Mouse (Mus musculus) left cerebral cortex, postnatal 25 days (tissue): ENCODE measurements around the gene Gm17657. TPM values are rescaled to one million over a fixed set of nuclear protein-coding genes. Genes with fewer than 3 reads are reported as not detected.
A peak's percentile ranks its signal among the peaks of the same experiment; 100 is the strongest.
"Not testable (repeated sequence)": the region's sequence is repeated elsewhere in the genome, so short reads cannot be mapped to it uniquely, and the experiment has no call there.

ENCODE experiments used
- DNase-seq, 2 experiments: peaks; one replicate each; pipeline ENCODE4 v3.0.0; 2022; ENCODE audit warnings: low spot score in 2 of 2, mixed read lengths in 1 of 2
- intact Hi-C: fragments of 180-260 bp; cut with DNase I; formaldehyde crosslinking; loops from one replicate; pipeline ENCODE4 v1.15.1; 2025
- total RNA-seq, 2 experiments: library from RNA; stranded (reverse); gene quantifications; 2 replicates each; pipeline ENCODE4 v1.2.3; 2021

Gene Gm17657
- total RNA-seq, 2 experiments from 2014 or later: not detected

DNA sequence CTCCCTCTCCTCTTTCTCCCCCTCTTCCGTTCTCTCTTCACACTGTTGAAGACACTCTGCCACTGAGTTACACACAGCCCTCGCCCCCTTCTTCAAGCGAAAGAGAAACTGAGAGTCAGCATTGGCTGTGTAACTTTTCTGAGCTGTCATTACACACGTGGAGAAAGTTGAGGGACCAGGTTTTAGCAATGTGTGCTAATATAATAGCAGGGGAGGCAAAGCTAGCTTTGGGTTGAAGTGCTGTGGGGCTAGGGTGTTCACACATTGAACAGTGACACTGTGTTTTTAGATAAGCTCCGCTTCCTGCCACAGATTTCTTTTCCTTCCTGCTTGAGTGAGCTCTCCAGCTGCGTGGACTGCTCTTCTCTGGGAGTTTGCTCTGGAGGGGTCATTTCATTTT, 1.6 kb upstream of the Gm17657 start:
- intact Hi-C loops: no loop called here
- DNase-seq: no peak

DNA sequence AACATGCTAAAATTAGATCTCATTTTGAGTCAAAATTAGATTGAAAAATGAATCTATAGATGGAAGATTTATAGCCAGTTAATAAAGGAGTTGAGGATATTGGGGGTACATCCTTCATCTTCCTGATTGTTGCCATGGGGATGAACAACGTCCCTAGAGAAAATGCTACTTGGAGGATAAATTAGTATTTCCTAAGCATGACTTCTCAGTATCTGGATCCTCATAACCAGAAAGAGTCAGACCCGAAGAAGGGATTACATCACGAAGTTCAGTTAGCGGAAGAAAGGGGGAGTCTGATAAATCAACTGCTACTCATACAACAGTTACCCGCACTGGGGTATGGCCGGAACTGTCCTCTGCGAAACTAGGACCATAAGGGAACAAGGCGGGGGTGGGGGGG, 444 bp downstream of the Gm17657 start:
- intact Hi-C loops: no loop called here
- no peak for DNase-seq

DNA sequence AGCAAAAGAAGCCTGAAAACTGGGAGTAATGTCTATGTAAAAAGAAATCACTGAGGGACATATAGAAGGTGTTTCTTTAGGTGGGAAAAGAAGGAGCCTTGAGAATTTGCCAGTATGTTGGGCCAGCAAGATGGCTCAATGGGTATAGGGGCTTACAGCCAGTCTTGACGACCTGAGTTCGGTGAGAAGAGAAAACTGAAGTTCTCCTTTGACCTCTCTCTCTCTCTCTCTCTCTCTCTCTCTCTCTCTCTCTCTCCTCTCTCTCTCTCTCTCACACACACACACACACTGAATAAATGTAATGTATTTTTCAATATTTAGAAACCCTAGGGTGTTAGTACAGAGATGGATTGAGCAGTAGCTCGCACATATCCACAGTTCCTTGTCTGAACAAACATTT, 944 bp downstream of the Gm17657 start:
- no peak for DNase-seq
- intact Hi-C loops: no loop called here

DNA sequence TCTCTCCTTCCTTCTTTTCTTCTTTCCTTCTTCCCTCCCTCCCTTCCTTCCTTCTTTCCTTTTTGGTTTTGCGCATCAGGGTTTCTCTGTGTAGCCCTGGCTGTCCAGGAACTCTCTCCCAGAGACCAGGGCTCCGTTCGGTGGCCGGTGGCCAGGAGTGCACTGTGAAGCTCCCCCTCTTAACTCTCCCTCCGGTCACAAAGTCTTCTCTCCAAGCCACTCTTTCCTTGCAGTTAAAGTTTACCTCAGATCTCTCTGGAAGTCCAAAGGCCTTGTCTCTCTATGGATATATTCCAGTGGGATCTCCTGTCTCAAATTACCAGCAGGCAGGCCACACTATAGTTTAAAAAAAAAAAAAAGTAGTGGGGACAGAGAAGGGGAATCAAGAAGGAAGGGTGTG, 4.2 kb downstream of the Gm17657 start:
- intact Hi-C loops: no loop called here
- no peak for DNase-seq

DNA sequence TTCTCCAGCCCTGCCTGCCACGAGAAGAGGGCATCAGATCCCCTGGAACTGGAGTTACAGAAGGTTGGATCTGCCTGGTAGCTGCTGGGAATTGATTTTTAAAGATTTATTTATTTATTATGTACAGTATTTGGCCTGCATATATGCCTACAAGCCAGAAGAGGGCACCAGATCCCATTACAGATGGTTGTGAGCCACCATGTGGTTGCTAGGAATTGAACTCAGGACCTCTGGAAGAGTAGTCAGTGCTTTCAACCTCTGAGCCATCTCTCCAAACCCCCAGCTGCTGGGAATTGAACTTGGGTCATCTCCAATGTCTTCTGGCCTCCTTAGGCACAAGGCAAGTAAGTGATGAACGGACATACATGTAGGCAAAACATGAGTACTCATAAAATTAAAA, 5.4 kb downstream of the Gm17657 start:
- intact Hi-C loops: no loop called here
- DNase-seq: no peak

DNA sequence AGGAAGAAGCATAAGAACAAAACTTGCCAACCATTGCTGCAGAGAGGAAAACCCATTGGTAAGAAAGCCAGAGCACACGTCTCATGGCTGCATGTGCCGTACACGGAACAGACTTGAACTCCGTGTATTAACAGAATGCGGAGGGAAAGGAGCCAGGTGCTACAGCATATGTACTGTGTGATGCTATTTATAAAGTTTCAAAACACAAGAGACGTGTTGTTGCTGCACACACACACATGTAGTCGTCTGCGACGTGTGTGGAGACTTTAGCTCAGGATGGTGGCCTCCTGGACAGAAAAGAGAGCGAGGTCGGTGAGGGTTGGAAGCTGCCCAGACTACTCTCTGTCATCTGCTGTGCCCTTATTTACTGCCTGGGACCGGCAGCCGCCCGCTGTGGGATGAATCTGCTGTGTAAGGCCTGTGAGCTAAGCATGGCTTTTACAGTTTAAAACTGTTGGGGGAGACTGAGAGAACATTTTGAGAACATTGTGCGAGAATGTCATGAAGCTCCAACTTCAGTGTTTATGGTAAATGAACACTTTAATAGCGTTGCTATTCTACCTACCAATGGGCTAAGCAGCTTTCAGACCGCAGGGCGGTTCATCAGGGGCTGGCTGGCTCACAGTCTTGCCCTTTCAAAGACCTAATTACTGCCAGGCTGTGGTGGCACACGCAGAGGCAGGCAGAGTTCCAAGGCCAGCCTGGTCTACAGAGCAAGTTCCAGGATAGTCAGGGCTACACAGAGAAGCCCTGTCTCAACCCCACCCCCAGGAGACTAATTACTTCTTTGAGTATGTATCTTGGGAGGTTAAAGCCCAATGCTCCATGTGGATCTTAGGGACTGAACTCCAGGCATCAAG, 6.4 kb downstream of the Gm17657 start:
- DNase-seq: no peak
- intact Hi-C loops: no loop called here

DNA sequence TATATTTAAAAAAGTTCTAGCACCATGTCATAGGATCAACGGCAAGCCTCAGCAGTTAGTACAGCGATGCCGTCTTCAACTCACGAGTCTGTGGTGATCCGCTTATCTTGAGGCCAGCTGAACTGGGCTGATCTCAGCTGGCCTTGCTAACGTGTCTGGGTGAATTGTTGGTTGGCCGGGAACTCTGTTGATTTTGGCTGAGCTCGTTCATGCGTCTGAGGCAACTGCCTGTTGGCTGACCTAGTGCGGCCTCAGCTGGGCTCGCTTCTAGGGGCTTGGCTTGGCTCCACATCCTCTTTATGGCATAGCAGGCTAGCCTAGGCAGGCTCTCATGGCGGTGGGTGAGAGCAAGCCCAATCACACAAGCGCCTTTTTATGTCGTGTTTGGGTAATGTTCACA, 8.0 kb downstream of the Gm17657 start:
- intact Hi-C loops: no loop called here

DNA sequence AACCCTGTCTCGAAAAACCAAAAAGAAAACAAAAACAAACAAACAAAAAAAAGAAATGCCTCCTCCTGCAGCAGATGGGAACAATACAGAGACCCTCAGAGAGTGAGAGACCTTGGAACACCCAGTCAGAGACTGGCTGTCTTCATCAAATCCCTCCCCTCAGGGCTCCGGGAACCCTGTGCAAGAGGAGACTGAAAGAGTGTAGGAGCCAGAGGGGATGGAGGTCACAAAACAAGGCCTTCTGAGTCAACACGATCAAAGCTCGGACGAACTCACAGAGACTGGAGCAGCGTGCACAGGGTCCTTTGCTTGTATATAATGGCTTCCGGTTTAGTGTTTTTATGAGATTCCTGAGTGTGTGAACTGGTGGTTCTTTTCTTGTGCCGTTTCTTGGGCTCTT, 9.0 kb downstream of the Gm17657 start:
- DNase-seq: no peak
- intact Hi-C loops: no loop called here

More for the DNA sequence above, 8.0 kb downstream of the Gm17657 start:
- DNase-seq: no peak

DNA sequence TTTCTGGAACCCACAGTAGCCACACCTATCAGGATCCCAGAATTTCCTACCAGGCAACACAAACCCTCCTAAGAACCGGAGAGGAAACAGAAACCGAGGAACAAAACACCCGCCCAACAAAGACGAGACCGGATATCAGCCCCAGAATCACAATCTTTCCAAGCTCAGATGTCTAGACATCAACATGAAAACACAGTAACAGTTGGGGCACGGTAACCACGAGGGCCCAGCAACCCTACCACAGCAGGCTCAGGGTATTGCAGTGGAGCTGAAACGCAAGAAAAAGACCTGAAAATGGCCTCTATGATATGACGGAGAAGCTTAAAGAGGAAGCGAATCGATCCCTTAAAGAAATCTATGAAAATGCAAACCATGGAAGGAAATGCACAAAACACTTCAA, 15.6 kb downstream of the Gm17657 start:
- DNase-seq: no peak
- intact Hi-C loops: no loop called here

DNA sequence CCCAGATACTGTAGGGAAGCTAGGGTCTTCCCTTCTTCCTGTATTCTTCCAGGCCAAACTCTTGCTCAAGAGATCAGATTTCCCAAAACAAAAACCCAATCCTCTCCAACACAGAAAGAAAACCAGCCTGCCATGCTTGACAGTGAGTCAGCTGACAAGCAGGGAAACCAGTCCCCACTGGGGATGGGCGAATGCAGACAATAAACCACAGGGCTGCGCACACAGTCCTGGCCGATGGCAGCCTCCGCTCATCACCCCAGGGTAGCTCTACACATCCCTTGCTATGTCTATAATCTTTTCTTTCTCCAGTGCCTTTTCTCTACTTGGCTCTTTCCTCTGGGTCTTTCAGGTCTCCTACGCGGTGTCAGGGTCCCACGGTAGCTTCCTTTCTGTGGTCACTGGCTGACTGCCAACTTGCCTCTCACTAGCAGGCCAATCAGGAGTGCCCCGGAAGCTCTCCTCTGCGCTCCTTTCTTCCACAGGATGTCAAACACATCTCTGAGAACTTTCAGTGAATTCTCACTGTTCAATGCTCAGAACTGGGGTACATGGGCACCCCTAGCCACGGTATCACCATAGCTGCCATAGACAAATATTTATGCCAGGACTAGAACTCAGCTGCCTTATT, 17.6 kb downstream of the Gm17657 start:
- intact Hi-C loops: no loop called here
- DNase-seq: no peak

DNA sequence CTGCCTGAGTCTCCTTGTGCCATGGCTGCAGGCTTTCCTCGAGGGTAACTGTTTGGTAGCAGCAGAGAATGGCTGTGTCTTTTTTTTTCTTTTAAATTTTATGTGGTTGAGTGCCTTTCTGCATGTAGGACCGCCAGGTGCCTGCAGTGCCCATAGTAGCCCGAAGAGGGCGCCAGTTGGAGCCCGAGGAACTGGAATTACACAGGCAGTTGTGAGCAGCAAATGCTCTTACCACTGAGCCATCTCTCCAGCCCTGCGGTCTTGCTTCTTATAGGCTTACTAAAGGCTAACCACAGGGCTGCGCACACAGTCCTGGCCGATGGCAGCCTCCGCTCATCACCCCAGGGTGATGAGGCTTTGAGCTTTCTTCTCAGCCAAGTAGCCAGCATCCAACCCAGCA, 18.2 kb downstream of the Gm17657 start:
- intact Hi-C loops: no loop called here
- no peak for DNase-seq

DNA sequence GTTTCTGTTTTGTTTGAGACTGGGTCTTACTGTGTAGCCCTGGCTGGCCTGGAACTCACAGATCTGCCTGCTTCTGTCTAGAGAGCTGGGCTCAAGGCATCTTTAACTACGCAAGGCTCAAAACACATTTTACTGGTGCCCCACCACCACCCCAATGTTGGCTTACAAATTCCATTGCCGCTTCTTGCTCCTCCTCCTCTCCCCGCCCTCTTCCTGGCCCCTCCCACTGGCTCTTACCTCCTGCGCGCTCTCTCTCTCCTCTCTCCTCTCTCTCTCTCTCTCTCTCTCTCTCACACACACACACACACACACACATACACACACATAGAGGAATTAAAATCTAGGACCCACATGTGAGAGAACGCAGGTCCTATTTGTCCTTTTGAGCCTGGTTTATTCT, 18.9 kb downstream of the Gm17657 start:
- intact Hi-C loops: no loop called here
- no peak for DNase-seq

DNA sequence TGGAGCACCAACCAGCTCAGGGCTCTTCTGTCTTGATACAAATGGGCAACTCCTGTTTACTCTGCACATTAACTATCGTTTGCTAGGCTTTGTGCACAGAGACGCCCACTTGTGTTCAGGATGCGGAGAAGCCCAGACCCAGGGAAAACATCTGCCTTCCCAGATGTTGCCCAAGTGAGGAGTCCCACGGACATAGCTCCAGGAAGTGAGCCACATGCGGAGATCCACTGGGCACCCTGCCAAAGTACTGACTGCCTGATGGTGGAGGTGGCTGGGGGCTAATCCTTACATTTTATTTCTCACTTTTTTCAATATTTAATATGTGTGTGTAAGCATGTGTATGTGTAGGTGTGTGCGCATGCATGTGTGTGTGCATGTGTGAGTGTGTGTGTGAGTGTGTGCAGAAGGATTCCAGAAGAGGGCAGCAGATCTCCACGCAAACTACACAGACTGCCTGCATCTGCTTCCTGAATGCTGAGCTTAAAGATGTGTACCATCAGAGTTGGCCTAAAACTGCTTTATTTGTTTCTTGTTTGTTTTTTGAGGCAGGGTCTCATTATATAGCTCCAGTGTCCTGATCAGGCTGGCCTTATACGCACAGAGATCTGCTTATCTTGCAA, 20.8 kb downstream of the Gm17657 start:
- intact Hi-C loops: no loop called here
- no peak for DNase-seq

DNA sequence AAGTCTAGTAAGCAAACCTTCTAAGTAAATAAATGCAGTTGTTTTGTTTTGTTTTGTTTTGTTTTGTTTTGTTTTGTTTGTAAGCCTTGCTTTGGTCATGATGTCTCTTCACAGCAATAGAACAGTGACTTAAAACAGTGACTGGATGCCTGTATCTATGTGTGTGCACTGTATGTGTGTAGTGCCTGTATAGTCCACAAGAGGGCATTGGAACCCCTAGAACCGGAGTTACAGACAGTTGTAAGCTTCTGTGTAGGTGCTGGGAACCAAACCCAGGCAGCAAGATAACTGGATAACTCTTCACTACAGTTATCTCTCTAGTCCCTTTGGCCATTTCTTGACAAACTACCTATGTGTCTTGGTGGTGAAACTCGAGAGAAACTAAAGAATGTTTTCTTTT, 23.8 kb downstream of the Gm17657 start:
- intact Hi-C loops: no loop called here
- DNase-seq: no peak

DNA sequence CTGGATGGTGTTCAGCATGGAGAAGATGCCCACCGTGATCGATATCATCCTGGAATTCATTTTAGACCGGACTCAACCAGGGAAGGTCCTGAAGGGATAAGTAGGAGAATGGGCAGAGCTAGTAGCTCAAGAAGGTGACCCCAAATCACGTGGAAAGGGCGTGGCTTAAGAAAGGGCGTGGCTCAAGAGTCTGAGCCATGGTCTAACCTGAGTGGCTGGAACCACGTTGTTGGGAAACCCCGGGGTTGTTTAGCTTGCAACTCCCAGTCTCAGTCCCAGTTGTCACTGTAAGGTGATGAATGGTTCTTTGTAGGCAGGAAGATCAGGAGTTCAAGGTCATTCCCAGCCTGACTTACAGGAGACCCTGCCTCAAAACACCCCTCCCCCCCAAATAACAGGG, 29.7 kb downstream of the Gm17657 start:
- DNase-seq: no peak
- intact Hi-C loops: no loop called here

DNA sequence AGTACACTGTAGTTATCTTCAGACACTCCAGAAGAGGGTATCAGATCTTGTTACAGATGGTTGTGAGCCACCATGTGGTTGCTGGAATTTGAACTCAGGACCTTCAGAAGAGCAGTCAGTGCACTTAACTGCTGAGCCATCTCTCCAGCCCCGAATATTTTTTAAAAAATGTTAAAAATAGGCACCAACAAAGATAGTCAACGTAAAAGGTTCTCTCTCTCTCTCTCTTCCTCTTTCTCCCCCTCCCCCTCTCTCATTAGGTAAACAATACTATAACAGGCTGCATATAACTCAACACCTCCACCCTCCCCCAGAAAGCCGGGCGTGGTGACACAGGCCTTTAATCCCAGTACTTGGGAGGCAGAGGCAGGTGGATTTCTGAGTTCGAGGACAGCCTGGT, 30.8 kb downstream of the Gm17657 start:
- intact Hi-C loops, DNase-seq: not testable (repeated sequence)

DNA sequence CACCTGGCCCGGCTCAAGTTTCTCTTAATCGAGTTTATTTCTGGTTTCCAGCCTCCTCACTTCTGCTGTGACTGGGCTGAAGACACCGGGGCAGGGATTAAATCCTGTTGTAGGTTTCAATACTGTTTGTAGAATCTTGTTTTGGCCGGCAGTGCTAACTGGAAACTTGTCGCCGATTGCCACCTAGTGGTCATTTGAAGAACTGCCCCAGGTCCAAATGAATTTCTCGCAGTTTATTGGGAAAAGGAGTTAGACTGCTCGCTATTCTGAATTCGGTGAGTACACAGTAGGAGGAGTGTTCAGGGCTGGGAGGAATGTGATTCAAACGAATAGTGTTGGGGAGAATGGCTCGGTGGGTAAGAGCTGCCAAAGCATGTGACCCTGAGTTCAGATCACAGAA, 35.0 kb downstream of the Gm17657 start:
- peak; percentile 87 to 90 for DNase-seq
- intact Hi-C loops: loop anchor here (1.0 to 2.0 kb wide), 3 partner anchors 117 to 252 kb away; no protein-coding TSS in a partner anchor

DNA sequence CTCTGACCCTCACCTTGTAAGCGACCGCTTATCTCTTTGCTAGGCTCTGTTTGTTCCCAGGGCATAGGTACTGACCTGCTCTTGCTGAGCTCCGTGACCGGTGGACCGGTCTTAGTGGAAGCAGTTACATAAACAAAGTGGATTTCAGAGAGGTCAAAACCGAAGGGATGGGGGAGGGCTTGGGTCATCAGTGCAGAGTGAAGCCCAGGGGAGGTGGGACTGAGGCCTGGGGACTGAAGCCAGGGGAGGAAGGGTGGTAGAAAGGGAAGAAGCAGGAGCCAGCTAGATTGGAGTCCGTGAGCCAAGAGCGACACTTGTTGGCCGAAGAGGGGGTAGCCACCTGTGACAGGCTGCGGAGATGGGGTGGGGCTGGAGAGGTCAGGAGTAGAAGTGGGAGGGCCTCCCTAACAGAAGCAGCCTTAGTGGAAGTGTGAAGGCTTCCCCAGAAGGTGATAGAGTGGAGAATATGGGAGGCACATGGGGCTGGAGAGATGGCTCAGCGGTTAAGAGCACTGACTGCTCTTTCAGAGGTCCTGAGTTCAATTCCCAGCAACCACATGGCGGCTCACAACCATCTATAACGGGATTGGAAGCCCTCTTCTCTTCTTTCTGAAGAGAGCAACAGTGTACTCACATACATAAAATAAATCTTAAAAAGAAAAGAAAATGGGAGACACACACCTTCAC, 36.3 kb downstream of the Gm17657 start:
- peak in 1 of 2 experiments; percentile 17 for DNase-seq
- intact Hi-C loops: no loop called here

DNA sequence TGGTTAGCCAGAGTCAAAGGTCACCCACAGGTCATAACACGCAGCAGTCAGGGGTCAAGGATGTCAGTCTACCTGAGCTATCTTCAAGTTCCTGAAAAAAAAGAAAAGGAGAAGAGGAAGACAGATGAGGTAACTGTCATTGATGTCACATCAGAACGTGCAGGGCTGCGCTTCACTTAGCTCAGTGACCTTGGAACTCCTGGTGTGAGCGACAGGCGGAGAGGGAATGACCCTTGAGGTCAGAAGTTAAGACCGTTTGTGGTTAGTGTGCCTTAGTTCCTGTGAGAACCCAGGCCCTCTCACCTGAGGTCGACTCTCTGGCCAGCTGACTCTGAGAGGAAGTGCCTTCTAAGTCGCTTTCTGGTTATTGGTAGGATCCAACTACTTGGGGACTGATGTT, 38.7 kb downstream of the Gm17657 start:
- intact Hi-C loops: no loop called here
- DNase-seq: no peak

DNA sequence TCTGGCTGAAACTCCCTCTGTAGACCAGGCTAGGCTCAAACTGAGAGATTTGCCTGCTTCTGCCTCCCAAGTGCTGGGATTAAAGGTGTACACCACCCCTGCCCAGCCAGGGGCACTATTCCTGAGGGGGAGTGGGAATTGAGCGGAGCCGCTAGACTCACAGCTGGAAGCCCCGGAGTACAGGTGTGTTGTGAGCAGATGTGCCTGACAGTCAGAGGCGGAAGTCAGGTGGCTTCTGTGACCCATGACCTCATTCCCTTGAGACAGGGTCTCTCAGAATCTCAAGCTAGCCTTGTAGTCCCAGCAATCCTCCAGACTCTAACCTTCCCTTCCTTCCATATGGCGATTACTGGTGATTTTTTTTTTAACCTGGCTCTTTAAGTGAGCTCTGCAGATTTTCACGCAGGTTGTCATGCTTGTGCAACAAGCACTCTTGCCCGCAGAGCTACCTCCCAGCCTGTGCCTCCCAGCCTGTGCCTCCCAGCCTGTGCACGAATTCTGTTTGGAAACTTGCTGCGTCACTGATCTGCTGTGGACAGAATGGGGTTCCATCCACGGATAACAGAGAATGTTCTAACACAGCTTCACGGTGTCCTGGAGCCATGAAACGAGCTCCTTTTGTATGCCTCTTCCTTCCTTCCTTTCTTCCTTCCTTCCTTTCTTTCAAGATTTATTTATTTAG, 40.4 kb downstream of the Gm17657 start:
- intact Hi-C loops: no loop called here
- DNase-seq: no peak
